Mouse (Mus musculus): ENCODE measurements at regions not wholly inside any gene's neighbourhood (a gene's known extent, or its start where the extent isn't known, plus 50 kb on each side); places are given as distances from the start of the nearest gene placed in this dataset.

DNA sequence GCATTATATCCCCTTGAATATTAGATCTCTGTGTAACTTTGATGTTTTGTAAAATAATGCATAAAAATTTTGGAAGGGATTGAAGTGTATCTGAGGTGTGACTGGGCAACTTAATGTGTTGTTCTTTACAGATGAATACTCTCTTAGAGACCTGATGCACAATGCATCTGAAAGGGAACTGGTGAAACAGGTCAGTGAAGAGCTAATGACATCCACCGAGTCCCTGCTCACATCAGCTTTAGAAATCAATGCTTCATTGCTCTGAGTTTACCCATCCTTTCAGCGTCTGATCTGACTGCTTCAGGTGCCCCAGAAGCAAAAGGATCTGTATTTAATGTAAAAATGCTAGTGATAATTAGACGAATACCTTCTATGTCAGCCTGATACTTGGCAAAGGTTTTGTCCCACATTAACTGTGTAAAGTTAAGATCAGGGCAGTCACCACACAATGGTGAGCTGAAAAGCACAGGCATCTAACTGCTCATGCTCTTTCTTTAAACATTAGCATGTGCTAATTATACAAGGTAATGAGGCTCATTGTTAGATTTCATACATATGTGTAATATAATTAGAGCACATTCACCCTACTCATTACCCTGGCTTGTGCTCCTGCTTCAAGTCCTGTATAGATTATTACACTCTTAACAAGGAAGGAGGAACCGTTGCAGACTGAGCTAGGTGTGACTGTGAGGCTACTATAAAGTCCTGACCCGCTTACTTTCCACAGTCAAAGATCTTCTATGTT, 204.6 kb upstream of the Tlr4 start:
- DNase-seq (ENCODE audit: extremely low read depth, low read depth, low spot score), result no peak

DNA sequence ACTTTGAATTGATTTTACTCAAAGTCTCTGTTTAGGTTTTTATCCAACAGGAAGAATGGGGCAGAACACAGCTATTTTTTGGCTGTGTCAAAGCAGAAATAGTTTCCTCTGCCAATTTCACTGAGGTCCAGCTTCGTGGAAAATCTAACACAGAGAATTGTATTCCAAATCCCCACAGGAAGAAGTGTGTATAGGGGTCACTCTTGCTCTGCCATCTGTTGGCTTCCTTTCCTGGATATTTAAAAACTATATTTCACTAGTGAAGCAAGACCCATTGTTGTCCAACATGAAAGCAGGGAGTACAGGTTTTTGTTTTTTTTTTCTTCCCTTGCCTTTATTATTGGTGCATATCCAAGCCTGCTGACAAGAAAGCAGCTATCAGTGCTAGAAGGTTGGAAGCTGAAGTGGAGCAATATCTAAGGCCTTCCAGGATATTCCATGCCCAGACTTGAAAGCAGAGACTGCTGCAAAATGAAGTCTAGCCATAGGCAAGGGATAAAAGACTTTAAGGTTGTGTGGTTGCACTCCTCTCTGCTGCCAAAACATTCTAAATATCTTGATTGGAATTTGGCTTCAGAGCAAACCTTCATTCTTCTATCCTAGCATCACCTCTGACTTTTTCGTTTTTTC, 208.5 kb upstream of the Tlr4 start:
- DNase-seq (ENCODE audit: extremely low read depth, low read depth, low spot score), result peak; percentile 82

DNA sequence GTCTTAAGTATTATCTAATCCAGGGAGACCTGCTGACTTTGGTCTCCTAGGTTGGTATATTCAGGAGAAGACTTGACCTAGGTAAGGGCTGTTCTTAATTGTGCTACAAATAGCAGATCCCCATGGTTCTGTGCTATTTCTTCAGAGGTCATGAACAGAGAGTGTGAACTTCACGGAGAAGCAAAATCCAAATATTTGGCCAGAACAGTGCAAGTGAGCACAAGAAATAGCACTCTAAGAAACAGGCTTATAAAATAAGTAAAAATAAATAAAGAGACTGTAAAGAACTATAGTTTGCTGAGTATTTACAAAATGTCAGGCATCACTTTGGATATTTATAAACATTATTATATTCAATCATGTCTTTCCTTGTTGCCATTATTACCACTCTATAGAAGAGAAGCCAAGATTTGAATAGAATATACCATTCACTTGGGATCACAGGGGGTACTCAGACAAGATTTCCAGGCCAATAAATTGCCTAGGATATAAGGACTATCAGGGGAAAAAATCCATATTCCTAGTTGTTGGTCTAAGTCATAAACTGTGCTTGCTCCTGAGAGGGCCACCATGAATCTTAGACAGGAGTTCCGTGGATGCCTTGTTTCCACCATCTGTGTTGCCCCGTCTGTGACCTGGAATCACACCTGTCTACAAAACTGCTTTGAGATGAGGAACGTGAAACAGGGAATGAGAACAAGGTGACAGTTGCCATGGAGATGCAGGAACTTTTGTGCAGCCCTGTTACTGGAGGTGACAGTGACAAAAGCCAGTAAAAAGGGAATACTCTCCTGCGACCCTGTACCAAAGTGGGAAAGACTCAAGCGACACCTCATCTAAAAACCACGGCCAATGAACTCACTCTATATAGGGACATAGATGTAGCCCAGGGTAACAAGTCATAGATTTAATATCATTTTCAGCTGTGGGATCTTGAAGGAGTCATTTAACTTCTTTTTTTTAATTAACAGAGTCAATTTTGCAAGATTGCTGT, 209.3 kb upstream of the Tlr4 start:
- no peak for DNase-seq (ENCODE audit: extremely low read depth, low read depth, low spot score)

DNA sequence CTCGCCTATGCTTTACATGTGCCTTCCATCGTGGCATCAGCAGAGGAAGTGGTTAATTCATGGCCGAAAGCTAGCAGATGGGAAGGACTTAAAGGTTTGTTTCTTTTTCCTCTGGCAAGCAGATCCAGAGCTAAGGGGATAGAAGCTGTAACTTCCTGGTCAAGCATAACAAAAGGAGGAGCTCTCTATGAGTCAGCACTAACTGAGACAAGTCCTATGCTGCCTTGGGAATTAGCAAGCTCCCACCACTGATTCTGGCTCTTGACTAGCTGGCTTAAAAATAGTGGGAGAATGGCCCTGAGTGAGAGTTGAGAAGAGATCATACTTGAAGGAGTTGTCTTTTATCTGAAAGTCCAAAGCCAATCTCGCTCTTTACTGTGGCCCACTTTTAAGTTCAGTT, 210.3 kb upstream of the Tlr4 start:
- no peak for DNase-seq (ENCODE audit: extremely low read depth, low read depth, low spot score)

DNA sequence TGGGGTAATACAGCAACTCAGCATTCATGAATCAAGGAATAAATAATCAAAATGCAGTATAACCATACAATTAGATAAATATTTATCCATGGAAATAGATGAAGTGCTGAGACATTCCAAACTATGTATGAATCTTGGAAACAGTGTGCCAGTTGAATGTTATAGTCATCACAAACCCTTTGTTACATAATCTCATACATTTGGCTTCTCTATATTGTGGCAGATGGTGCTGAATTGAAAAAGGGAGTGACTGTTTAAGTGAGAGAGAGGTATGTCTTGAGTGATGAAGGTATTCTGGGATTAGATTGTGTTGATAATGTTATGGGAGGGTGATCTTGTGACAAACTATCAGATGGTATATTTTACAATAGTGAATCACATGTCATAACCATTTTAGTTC, 200.4 kb upstream of the Astn2 start:
- DNase-seq (ENCODE audit: extremely low read depth, low read depth, low spot score), result no peak

DNA sequence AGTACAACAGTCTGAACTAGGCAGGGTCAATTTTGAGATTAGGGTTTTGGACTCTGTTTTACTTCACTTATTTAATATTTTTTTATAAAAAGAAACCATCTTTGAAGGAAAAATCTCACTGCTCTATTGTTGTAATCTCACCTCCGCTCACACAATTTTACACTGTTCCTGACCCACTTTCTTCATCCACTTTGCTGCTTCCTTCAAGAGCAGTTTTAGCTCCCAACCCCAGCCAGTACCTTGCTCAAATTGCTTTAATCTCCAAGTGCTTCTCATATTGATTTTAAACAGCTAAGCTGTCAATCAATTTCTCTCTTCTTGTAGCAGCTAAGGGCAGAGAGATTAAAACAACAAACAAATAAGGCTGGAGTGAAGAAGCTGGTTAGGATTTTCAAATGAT, 194.3 kb upstream of the Astn2 start:
- DNase-seq (ENCODE audit: extremely low read depth, low read depth, low spot score), result no peak

DNA sequence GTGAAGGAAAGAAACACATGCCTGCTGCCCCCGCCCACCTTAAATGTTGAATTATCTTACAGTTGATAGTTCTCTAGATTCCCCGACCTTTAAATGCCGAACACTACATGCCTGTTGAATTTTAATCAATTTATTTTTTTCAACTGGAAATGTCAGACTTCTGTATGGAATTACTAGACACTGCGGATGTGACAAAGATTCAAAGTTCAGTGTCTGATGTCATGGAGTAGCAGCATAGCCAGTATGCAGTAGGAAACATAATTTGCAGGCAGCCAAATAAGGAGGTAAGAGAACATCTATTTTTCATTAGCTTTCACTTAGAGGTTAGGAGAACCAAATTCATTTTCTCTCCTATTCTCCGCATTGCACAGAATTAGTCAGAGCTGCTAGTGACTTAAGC, 182.2 kb upstream of the Astn2 start:
- no peak for DNase-seq (ENCODE audit: extremely low read depth, low read depth, low spot score)

DNA sequence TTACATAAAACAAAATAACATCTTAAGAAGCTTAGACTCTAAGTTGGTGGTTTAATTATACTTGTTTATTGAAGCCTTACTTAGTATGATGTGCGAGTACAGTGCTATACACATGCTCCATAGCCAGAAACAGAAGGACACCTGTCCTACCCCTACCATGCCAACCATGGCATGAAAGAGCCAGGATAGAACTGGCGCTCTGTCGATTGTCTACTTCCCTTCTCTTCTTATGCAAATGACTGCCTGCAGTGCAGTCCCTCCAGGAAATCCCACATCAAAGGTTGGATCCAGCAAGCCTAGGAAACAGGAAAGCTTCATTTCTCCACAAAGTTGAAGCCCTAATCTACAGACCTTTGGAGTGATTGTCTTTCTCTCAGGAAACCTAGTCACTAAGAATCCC, 181.8 kb upstream of the Astn2 start:
- no peak for DNase-seq (ENCODE audit: extremely low read depth, low read depth, low spot score)

DNA sequence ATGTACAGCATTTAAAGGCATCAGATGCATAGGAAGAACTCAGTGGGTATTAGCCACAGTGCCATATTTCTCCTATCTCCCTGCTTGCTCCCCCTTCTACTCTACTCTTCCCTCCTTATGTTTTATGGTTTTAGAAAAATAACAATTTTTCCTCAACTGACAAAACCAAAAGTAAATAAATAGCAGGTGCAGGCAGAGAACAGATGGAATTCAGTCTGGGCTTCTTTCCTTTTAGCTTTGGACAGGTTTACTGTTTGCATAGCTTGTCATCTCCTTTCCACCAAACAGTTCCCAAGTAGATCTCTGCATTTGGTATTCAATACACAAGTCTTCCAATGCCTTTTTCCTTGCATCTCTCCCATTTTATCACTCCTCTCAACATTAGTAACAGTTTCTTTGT, 152.5 kb upstream of the Astn2 start:
- DNase-seq (ENCODE audit: extremely low read depth, low read depth, low spot score), result no peak

DNA sequence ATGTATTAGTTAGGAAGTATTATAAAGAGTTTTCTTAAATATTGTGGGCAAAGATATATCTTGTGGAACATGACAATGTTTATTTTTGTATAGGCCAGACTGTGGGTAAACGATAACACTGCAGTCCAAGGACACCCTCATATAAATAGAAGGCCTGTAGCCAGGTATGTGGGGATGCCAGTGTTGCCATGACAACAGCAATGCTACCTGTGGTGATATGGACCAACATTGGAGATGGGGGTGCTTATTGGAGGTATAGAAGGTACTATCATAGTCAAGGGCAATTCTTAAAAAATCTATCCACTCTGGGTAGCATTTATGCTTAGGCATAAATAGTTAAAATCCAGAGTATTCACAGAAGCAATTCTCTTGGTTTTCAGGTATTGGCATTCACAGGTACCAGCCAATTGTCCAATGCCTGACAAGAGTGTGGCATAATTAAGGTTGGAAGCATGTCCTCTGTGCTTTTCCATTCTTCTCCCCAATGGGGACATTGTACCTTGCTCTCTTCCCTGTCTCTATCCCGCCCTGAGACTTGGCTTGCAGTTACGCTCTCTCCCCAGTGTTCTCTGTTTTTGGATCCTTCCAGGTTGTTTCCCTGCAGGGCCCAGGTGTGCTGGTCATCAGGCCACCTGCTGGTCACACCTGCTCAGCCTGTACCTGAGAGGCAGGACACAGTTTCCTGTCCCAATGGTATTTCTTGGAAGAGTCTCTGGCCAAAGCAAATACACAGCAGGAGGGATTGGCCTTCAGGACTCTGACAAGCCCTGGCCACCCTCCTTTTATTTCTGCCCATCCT, 146.1 kb upstream of the Astn2 start:
- DNase-seq (ENCODE audit: extremely low read depth, low read depth, low spot score), result peak; percentile 26

DNA sequence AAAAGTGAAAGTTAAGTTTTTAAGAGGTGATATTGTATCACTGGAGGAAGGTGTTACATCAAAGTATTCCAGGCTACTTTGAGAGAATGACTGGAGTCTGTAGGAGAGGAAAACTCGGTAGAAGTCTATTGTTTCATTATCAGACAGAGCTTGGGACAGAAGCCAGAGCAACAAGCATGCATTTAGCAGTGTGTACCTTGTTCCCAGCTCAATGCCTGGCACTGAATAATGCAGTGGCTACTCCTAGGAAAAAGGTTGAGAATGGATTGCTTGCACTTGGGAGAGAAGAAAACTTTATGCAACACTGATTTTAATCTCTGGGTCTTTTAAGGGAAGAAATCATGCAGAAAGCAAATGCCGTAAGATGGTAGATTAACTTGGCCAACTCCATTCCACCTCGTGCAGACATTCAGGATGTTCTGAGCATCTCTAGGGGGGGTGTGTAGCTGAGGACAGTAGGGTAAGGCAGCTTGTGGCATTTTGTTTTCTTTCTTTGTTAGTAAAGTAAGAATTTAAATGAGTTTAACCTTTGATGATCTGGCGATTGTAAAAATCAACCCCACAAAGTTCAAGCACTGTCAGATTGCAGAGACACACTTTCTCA, 138.5 kb upstream of the Astn2 start:
- no peak for DNase-seq (ENCODE audit: extremely low read depth, low read depth, low spot score)

DNA sequence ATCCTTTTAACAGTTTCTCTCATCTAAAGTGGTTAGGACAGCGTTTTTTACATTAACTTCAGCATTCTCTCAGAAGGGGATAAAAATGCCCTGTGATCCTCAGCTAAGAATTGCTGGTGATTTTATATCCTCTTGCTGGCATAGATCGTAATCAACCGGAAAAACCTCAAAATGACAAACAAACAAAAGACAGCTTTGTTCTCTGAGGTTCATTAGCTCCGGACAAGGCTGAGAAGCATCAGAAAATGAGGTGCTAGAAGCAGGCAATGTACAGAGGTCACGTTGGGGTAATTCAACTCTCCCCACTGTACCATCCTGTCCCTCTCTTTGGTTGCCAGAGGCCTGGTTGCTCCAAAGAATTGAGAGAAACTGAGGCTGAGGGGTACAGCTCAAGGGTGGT, 120.0 kb upstream of the Astn2 start:
- no peak for DNase-seq (ENCODE audit: extremely low read depth, low read depth, low spot score)

DNA sequence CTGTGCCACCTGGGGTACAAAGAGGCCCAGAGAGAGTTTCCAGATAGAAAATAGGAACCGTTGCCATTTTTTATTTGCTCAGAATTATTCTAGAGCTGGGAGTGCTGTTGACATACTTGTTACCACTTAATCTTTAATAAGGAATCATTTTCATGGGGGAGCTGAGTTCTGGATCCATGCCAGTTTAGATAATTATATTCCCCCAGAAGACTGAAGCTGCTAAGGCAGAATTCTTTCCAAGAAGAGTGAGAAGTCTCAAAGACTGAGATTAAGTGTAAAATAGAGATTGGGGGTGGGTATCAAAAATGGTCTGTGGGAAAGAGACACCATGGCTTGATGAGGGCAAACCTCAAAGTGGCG, 119.5 kb upstream of the Astn2 start:
- DNase-seq (ENCODE audit: extremely low read depth, low read depth, low spot score), result no peak

DNA sequence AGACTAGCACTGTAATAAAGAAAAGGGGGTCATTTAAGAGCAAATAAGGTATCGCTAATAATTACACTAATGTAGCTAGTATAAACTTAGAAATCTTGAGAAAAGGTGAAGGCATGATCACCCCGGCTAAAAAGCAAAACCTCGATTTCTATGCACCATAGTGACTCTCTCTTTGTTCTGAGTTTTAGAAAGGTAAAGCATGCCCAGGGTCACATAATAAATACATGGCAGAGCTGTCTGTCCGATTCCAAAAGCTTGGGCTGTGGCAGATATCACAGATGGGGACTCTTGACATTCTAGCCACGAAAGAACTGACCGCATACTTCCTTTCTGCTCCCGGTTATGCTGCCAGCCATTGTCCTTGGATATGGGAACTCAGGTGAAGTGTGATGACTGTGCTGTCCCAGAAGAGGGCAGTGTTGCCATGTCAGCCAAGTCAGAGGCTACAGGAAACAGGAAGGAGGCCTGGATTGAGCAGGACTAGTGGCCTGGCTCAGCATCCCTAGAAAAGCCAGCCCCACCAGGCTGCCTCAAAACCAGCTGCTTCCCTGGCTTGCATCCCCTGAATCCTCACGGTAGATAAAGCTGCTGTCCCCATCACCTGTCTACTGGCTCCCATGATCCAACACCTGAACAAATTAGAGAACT, 119.0 kb upstream of the Astn2 start:
- no peak for DNase-seq (ENCODE audit: extremely low read depth, low read depth, low spot score)

DNA sequence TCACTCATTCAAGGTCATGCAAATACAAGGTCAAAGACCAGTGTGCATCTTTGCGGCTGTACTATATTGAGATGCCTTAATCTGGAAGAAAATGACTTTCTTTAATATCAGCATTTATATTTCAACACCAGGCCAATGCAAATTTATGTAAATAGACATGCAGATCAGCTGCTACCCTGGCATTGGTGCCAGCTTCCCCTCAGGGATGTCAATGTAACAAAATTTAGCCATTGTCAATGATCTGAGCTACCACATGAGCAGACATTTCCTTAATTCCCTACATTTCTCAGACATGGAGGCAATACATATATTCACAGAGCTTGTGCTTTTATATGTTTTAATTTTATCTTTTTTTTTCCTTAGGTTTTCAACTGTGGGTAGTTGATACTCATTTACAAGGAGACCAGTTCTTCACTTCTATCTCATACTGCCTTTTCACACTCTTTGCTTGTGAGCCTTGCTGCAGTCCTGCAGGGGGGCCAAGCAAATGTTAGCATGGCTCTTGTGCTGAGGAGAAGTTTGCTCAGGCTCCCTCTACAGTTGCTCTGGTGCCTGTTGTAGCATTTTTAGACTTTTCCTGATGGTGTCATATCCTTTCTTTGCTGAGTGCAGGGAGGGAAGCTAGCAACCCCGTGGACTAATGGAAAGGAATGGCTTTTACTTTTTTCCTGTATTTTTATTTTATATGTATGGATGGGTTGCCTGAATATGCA, 117.8 kb upstream of the Astn2 start:
- DNase-seq (ENCODE audit: extremely low read depth, low read depth, low spot score), result no peak

DNA sequence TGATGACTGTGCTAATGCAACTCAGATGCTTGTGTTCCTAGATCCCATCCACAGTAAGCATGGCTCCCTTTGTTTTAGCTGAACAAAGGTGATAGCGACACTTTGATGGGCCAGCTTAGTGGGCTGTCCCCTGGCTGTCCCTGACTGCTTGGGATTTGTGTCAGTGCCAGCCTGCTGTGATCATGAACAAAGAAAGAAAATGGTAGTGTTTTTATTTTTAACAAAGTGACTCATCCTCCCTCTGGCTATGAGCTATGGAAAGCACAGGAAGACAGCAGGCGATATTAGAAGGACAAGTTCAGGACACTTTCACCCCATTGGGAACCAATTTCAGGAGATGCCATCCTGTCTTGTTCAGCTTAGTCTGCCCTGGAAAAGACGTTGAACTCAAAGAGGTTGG, 116.4 kb upstream of the Astn2 start:
- no peak for DNase-seq (ENCODE audit: extremely low read depth, low read depth, low spot score)

DNA sequence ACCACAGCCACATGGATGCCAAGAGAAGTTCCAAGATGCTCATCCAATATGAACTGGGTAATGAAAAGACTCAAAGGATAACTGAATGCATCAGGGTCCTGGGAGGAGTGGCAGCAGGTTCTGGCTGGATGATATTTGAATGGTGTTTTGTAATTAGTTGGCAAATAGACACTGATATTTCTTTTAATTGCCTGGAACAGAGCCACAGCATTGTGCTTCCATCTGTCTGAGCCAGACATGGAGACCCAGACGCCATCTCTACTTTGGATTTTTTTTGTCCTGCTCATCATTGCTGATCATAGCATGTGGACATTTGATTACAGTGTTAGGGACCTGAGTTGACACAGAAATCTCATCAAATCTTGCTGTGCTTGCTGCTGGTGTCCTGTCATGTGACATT, 111.4 kb upstream of the Astn2 start:
- no peak for DNase-seq (ENCODE audit: extremely low read depth, low read depth, low spot score)

DNA sequence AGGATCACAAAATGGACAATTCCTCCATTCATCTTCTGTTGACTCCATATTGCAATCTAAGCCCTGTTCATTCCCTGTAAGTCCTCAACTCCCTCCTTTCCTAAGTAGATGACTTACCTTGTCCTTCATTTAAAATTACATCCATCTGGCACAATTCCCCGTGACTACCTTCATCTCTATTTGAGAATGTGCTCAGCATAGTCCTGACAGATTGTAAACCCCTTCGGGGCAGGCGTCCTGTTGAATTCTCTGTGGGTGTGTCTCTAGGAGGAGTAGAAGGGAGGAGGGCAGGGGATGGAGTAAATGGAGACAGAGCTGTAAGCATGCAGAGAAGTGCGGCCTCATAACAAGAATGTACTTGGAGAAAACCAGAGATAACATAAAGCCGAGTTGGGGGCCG, 79.1 kb upstream of the Astn2 start:
- DNase-seq (ENCODE audit: extremely low read depth, low read depth, low spot score), result no peak

DNA sequence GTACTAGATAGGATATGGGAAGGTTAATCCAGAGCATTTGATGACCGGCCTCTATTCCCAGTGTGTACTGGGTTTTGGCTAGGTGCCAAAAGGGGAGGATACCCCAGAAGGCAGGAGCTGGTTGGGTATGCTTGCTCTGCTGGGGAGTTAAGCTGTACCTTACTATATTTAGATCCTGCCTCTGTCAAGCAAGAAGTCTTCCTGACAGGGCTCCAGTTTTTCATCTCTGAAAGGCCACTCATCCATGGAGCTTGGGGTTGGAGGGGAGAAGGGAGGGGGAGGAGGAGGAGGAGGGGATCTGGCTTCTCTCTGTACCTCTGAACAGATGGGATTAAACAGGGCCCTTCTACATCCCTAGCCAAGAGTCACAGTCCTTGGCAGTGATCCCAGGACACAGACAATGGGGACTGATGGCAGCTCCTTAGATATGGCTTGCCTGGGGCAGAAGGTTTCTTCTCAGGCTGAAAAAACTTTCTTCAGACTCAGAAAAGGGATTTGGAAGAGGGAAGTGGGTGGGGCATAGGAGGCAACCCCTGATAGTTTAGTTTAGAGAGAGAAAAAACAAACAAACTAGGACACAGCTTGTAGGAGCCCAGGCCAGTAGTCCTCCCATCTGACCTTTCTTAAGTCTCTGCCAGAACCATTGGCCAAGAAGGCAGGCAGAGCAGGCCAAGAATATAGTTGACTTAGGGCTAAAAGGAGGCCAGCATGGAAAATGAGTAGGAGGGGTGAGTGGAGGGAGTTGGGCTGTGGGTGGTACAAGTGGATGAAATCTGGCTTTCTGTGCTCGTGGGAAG, 78.3 kb upstream of the Astn2 start:
- no peak for DNase-seq (ENCODE audit: extremely low read depth, low read depth, low spot score)

Data from fat pad, adult 2 months (tissue).